Mouse (Mus musculus): ENCODE measurements at regions not wholly inside any gene's neighbourhood (a gene's known extent, or its start where the extent isn't known, plus 50 kb on each side); places are given as distances from the start of the nearest gene placed in this dataset.

GRCm38 (mm10) chr1:190324562-190324961, 154.0 kb upstream of the Prox1 start:
- Histone ChIP-seq H3K4me1 (ENCODE audit: control insufficient read depth, insufficient read depth, low read length) (no peaks in the 10 kb centered on the region; the same call in 1 of the 2 replicates), H3K27me3 (replicated peaks; ENCODE audit: control insufficient read depth, insufficient read depth, low read length) (no peaks in the 10 kb centered on the region), H3K4me3 (ENCODE audit: insufficient read depth, low read depth, low read length) (no peak overlapping the region), H3K27ac (ENCODE audit: insufficient read depth, low read depth, low read length) (no peak overlapping the region), H3K36me3 (ENCODE audit: control insufficient read depth, insufficient read depth, low read length) (no peaks in the 10 kb centered on the region)
- DNase-seq, result peak; percentile 69
- TF ChIP-seq CTCF (conservative IDR thresholded peaks at IDR 0.05; ENCODE audit: insufficient read depth, insufficient read length, low read depth, low read length), result no peak
- TF ChIP-seq POLR2A (IDR thresholded peaks at IDR 0.05; ENCODE audit: low read depth, low read length), result no peak
- 61% methylated on average over 6 of the region's 6 CpGs for WGBS

- Histone ChIP-seq H3K36me3 (ENCODE audit: control insufficient read depth, insufficient read depth, low read length) (no peaks in the 10 kb centered on the region), H3K4me1 (ENCODE audit: control insufficient read depth, insufficient read depth, low read length) (no peaks in the 10 kb centered on the region; the same call in 1 of the 2 replicates), H3K4me3 (ENCODE audit: insufficient read depth, low read depth, low read length) (no peak overlapping the region), H3K27ac (ENCODE audit: insufficient read depth, low read depth, low read length) (no peak overlapping the region), H3K27me3 (replicated peaks; ENCODE audit: control insufficient read depth, insufficient read depth, low read length) (no peaks in the 10 kb centered on the region)
- no peak for DNase-seq
- TF ChIP-seq POLR2A (IDR thresholded peaks at IDR 0.05; ENCODE audit: low read depth, low read length), result no peak
- TF ChIP-seq CTCF (conservative IDR thresholded peaks at IDR 0.05; ENCODE audit: insufficient read depth, insufficient read length, low read depth, low read length), result no peak
- 63% methylated on average over 9 of the region's 9 CpGs for WGBS
These were observed 153.2 kb upstream of the Prox1 start for GRCm38 (mm10) chr1:190323671-190324070.

- WGBS, result 51% methylated on average over 5 of the region's 5 CpGs
- DNase-seq, result peak; percentile 19
- H3K27me3 ChIP-seq (replicated peaks; ENCODE audit: control insufficient read depth, insufficient read depth, low read length), result no peaks in the 10 kb centered on the region
- H3K4me3 ChIP-seq (ENCODE audit: insufficient read depth, low read depth, low read length), result no peak overlapping the region
- no peaks in the 10 kb centered on the region for H3K36me3 ChIP-seq (ENCODE audit: control insufficient read depth, insufficient read depth, low read length)
- no peak overlapping the region for H3K27ac ChIP-seq (ENCODE audit: insufficient read depth, low read depth, low read length)
- no peaks in the 10 kb centered on the region for H3K4me1 ChIP-seq (ENCODE audit: control insufficient read depth, insufficient read depth, low read length)
- TF ChIP-seq POLR2A (IDR thresholded peaks at IDR 0.05; ENCODE audit: low read depth, low read length) (no peak), CTCF (conservative IDR thresholded peaks at IDR 0.05; ENCODE audit: insufficient read depth, insufficient read length, low read depth, low read length) (no peak)
These were observed 145.7 kb upstream of the Prox1 start for GRCm38 (mm10) chr1:190316175-190316574.

- TF ChIP-seq CTCF (conservative IDR thresholded peaks at IDR 0.05; ENCODE audit: insufficient read depth, insufficient read length, low read depth, low read length) (no peak), POLR2A (IDR thresholded peaks at IDR 0.05; ENCODE audit: low read depth, low read length) (no peak)
- Histone ChIP-seq H3K4me3 (ENCODE audit: insufficient read depth, low read depth, low read length) (no peak overlapping the region), H3K36me3 (ENCODE audit: control insufficient read depth, insufficient read depth, low read length) (no peaks in the 10 kb centered on the region), H3K4me1 (ENCODE audit: control insufficient read depth, insufficient read depth, low read length) (no peaks in the 10 kb centered on the region), H3K27me3 (replicated peaks; ENCODE audit: control insufficient read depth, insufficient read depth, low read length) (no peaks in the 10 kb centered on the region), H3K27ac (ENCODE audit: insufficient read depth, low read depth, low read length) (no peak overlapping the region)
- WGBS, result 66% methylated on average over 6 of the region's 6 CpGs
- DNase-seq, result peak; percentile 30
These were observed 139.3 kb upstream of the Prox1 start for GRCm38 (mm10) chr1:190309831-190310230.

- WGBS, result 86% methylated on average over 3 of the region's 3 CpGs
- Histone ChIP-seq H3K4me3 (ENCODE audit: insufficient read depth, low read depth, low read length) (no peak overlapping the region), H3K36me3 (ENCODE audit: control insufficient read depth, insufficient read depth, low read length) (no peaks in the 10 kb centered on the region), H3K27me3 (replicated peaks; ENCODE audit: control insufficient read depth, insufficient read depth, low read length) (no peaks in the 10 kb centered on the region), H3K4me1 (ENCODE audit: control insufficient read depth, insufficient read depth, low read length) (no peaks in the 10 kb centered on the region), H3K27ac (ENCODE audit: insufficient read depth, low read depth, low read length) (no peak overlapping the region)
- DNase-seq, result no peak
- no peak for TF ChIP-seq POLR2A (IDR thresholded peaks at IDR 0.05; ENCODE audit: low read depth, low read length)
- no peak for TF ChIP-seq CTCF (conservative IDR thresholded peaks at IDR 0.05; ENCODE audit: insufficient read depth, insufficient read length, low read depth, low read length)
These were observed 137.2 kb upstream of the Prox1 start for GRCm38 (mm10) chr1:190307751-190308150.

- 91% methylated on average over 10 of the region's 10 CpGs for WGBS
These were observed 127.3 kb upstream of the Prox1 start for GRCm38 (mm10) chr1:190297666-190298327.

GRCm38 (mm10) chr1:190290061-190290460, 119.5 kb upstream of the Prox1 start:
- no peak overlapping the region for H3K4me3 ChIP-seq (ENCODE audit: insufficient read depth, low read depth, low read length)
- H3K27ac ChIP-seq (ENCODE audit: insufficient read depth, low read depth, low read length), result no peak overlapping the region
- TF ChIP-seq POLR2A (IDR thresholded peaks at IDR 0.05; ENCODE audit: low read depth, low read length), result no peak
- no peak for TF ChIP-seq CTCF (conservative IDR thresholded peaks at IDR 0.05; ENCODE audit: insufficient read depth, insufficient read length, low read depth, low read length)
- DNase-seq, result no peak
- no peaks in the 10 kb centered on the region for H3K27me3 ChIP-seq (replicated peaks; ENCODE audit: control insufficient read depth, insufficient read depth, low read length)
- WGBS, result 87% methylated on average over 11 of the region's 11 CpGs
- no peaks in the 10 kb centered on the region for H3K36me3 ChIP-seq (ENCODE audit: control insufficient read depth, insufficient read depth, low read length)
- no peaks in the 10 kb centered on the region for H3K4me1 ChIP-seq (ENCODE audit: control insufficient read depth, insufficient read depth, low read length)

More at GRCm38 (mm10) chr1:190297666-190298327, 127.3 kb upstream of the Prox1 start:
- Histone ChIP-seq H3K4me3 (ENCODE audit: insufficient read depth, low read depth, low read length) (no peak overlapping the region), H3K36me3 (ENCODE audit: control insufficient read depth, insufficient read depth, low read length) (no peaks in the 10 kb centered on the region), H3K27me3 (replicated peaks; ENCODE audit: control insufficient read depth, insufficient read depth, low read length) (no peaks in the 10 kb centered on the region), H3K27ac (ENCODE audit: insufficient read depth, low read depth, low read length) (no peak overlapping the region), H3K4me1 (ENCODE audit: control insufficient read depth, insufficient read depth, low read length) (no peaks in the 10 kb centered on the region)
- TF ChIP-seq POLR2A (IDR thresholded peaks at IDR 0.05; ENCODE audit: low read depth, low read length) (no peak), CTCF (conservative IDR thresholded peaks at IDR 0.05; ENCODE audit: insufficient read depth, insufficient read length, low read depth, low read length) (no peak)
- no peak for DNase-seq
